Mouse (Mus musculus) B cell, adult 67 days (primary cell): ENCODE data around the gene Prrc2b. TPM values are rescaled to one million over a fixed set of nuclear protein-coding genes. Genes with fewer than 3 reads are reported as not detected.

ENCODE experiments used
- total RNA-seq, 2 experiments: library from RNA; stranded (reverse); gene quantifications; 4 replicates each; pipeline ENCODE4 v1.2.4; 2023

The Prrc2b gene
- total RNA-seq: 100 to 1,000 TPM; 101 to 102 TPM

DNA sequence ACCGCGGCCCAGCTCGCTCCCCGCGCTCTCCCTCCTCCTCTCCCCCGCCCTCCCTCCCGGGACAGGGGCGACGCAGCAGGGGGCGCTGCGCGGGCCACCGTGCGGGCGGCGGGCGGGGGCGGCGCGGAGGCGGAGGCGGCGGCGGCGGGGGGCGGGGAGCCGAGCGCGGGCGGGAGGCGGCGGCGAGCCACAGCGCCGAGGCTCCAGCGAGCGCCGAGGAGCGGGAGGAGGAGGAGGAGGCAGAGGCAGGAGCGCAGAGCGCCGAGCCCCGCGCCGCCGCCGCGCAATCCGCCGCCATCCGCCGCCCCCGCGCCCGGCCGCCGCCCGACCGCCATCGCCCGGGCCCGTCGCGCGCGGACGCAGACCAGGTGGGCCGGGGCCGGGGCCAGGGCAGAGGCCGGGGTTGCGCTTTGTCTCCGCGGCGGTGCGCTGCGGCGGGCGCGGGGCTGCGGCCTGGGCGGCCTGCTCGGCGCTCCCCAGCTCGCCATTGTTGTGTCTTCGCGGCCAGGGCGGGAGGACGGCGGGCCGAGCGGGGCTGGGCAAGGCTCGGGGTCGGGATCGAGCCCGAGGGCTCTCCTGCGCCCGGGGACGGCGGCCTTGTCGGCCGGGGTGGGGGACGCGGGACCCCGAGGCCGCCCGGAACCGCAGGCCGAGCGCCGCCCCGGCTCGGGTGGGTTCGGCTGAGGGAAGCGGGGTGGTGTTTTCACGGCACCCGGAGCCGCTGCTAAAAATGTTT is at the start of gene Prrc2b:
Gene Prrc2b, plus strand, starts transcription at position 159 of the 736 bp plus-strand sequence.

DNA sequence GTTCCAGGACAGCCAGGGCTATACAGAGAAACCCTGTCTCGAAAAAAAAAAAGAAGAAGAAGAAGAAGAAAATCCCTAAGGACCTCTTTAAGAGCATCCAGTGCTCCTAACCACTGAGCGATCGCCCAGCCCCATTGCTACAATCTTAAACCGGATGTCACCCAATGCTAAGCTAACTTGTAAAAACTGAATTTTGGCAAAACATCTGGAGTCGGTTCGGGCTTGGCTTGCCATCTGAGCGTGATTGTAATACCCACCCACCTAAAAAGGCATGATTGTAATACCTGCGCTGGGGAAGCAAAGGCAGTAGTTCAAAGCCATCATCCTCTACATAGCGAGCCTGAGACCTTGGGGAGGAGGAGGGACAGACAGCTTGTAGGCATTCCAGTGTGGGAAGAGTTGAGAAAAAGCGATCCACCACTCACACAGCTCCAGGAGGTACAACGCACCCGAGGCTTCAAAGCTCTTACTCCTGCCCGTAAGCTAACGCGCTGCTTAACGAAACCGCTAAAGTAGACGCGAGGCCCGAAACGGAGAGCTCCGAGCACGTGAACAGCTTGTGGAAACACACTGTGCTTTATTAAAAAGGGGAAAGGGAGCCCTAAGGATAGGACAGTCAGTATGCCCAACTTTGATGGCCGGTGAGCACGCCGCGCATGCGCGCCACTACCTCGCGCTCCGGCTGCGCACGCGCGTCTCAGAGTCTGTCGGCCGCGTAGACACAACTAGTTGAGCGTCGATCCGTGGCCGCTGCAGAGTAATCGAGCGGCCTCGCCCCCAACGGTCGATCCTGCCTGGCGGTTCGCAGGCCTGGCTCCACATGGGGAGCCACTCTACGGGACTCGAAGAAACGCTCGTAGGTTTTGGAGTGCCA is 85.2 kb downstream of the Prrc2b start, which contains the start of gene Pomt1:
Gene Pomt1, plus strand, starts transcription at position 705 of the 874 bp plus-strand sequence.

GRCm38 (mm10) chr2:32259657-32260417 is 109.0 kb downstream of the Prrc2b start, which contains the start of gene Uck1:
Gene Uck1, minus strand, starts transcription at chr2:32260159.

Other genes starting within 250 kb of the Prrc2b start
- gene Aif1l, start 200.9 kb upstream of the Prrc2b start, total RNA-seq: not detected
- 100 to 1,000 TPM; 155 to 158 TPM for gene Nup214, start 176.6 kb upstream of the Prrc2b start, total RNA-seq
- gene Fam78a, start 66.2 kb upstream of the Prrc2b start, total RNA-seq: 10 to 100 TPM; 21.2 to 21.3 TPM
- gene Plpp7, start 55.6 kb upstream of the Prrc2b start, total RNA-seq: under 1 TPM in 1 of 2 experiments, not detected in 1; 0.64 TPM
- 10 to 100 TPM; 23.8 to 24.8 TPM for gene Pomt1, start 85.5 kb downstream of the Prrc2b start, total RNA-seq
- 100 to 1,000 TPM; 135 to 136 TPM for gene Uck1, start 109.1 kb downstream of the Prrc2b start, total RNA-seq
- gene Golga2, start 136.3 kb downstream of the Prrc2b start, total RNA-seq: 10 to 100 TPM; 66.3 to 72.3 TPM
- 100 to 1,000 TPM in 1 of 2 experiments, 10 to 100 TPM in 1; 86.0 to 107 TPM for gene Swi5, start 137.0 kb downstream of the Prrc2b start, total RNA-seq
- gene Ciz1, start 201.2 kb downstream of the Prrc2b start, total RNA-seq: 100 to 1,000 TPM; 134 to 162 TPM
- not detected for gene Dnm1, start 202.3 kb downstream of the Prrc2b start, total RNA-seq
- 10 to 100 TPM; 45.5 to 54.0 TPM for gene 1110008P14Rik, start 230.9 kb downstream of the Prrc2b start, total RNA-seq
- 1 to 10 TPM; 1.7 to 2.3 TPM for gene Lcn2, start 237.2 kb downstream of the Prrc2b start, total RNA-seq
- 10 to 100 TPM; 11.4 to 15.6 TPM for gene Ptges2, start 244.8 kb downstream of the Prrc2b start, total RNA-seq